Mouse (Mus musculus): ENCODE data around the gene Lrrtm4.

Lrrtm4 gene

GRCm38 (mm10) chr6:80018765-80019164, at the start of gene Lrrtm4:
TSS of gene Lrrtm4 (plus strand) at chr6:80018877.
- no peak for DNase-seq

DNA sequence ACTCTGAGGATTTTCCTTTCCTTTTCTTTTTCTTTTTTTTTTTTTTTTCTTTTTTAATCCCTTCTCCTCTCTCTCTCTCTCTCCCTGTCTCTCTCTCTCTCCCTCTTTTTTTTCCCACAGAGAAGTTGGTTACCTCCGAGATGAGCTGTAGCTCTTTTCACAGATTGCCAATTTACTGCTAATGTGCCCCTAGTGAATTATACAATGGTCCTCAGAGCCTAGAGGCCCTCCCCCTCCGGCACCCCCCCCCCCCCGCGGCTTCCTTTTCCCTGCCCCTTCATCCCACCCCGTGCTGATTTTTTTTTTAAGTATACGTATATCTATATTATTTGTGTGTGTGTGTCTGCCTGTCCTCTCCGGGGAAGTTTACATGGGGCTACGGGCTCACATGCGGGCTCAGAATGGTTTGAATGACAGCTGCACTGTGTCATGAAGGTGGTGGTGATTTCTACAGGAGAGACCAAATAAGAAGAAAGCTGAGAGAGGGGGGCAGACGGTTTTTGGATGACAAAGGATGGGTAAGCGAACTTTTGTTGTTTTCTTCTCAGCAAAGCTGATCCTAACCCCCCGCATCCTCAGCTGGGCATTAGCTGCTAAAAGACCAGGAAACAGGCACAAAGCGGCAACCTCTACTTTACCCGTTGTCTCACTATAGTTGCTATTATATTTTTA, 648 bp downstream of the Lrrtm4 start:
- no peak for DNase-seq

DNA sequence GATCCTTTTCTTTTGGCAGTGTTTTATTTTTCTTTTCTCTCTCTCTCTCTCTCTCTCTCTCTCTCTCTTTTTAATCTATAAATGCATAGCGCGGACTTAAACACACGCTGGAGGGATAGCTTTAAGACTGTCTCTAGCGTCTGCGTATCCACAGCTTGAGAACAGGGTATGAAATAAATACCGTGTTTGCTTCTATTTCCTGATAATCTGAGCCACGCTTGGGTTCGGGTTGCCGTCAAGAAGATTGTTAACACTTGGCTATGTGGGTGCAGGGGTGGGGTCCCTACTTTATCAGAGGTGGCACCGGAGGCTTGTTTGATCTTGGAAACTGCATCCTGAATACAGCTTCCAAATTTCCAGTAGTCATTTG, 1.2 kb downstream of the Lrrtm4 start:
- no peak for DNase-seq

GRCm38 (mm10) chr6:80056849-80057248, 38.2 kb downstream of the Lrrtm4 start:
- DNase-seq = no peak

DNA sequence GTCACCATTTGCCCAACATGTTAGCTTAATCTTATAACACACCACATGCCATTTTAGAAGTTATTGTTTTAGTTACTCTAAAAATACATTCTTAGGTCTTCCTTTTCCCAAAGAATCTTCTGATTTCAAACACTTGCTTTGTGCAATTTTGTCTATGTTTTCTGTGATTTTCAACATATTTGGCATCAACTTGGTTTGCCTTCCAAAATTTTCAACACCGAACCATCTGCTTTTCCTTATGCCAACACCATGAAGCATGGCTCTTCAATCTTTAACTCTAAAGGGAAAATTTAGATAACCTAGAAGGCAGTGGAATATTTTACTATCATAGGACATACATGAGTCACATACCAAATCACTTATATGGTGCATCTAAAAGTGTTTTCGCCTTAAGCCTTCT, 59.3 kb downstream of the Lrrtm4 start:
- DNase-seq = no peak

DNA sequence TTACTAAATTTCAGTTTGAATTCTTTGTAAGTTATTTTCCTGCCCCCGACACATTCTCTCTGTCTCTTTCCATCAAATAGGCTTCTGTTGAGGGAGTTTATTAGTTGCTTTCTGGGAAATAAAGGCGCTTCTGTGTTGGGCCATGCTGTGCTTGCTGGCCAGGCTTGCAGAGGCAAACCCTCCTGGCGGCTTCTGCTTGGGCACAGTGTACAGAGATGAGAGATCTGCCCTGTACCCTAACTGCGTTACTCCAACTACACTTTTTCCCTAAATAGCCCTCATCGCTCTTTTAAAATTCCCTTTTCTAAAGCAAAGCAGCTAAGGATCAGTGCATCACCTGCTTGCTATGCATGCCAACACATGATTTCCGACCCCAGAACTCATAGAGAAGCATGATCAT, 60.6 kb downstream of the Lrrtm4 start:
- DNase-seq = no peak

- no peak for DNase-seq
Measured at GRCm38 (mm10) chr6:80094909-80095308, 76.2 kb downstream of the Lrrtm4 start.

GRCm38 (mm10) chr6:80105343-80105742, 86.7 kb downstream of the Lrrtm4 start:
- DNase-seq = no peak

DNA sequence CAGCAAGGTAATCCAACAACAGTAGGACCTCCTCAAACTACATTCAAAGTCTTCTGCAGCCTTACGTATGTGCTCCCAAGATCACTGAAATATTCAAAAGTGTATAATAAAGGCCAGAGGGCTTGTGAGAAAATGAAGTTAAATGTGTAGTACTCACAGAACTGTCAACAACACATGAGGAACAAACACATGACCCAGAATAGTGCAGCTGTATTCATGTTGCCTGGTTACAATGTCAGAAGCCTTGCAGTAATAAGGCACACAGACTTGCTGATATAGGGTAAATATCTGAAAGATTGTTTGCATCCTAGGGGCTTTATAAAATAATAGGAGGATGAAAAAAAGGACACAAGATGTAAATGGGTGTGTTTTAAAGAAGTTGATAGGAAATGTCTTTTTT, 87.2 kb downstream of the Lrrtm4 start:
- DNase-seq = no peak

DNA sequence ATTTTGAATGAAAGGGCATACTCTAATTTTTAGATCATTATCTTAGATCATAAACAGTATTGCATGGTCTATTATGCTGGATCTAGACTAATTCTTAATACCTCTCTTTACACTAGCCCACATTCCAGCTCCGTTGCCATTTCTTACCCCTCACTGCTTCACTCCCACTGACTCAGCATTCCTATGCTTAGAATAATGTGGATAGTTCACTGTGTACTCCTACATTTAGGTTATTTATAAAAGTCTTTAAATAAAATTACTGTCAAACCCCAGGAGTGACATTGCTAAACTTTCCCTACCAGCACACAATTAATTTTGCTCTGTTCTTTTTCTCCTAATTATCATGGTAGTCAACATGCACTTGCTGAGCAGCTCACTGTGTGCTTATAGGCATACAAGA, 107.7 kb downstream of the Lrrtm4 start:
- no peak for DNase-seq

- DNase-seq = no peak
Measured at GRCm38 (mm10) chr6:80162585-80162984, 143.9 kb downstream of the Lrrtm4 start.

- DNase-seq = no peak
Measured at GRCm38 (mm10) chr6:80181916-80182315, 163.2 kb downstream of the Lrrtm4 start.

GRCm38 (mm10) chr6:80182353-80182752, 163.7 kb downstream of the Lrrtm4 start:
- no peak for DNase-seq

GRCm38 (mm10) chr6:80185489-80186113, 166.9 kb downstream of the Lrrtm4 start:
- no peak for DNase-seq

DNA sequence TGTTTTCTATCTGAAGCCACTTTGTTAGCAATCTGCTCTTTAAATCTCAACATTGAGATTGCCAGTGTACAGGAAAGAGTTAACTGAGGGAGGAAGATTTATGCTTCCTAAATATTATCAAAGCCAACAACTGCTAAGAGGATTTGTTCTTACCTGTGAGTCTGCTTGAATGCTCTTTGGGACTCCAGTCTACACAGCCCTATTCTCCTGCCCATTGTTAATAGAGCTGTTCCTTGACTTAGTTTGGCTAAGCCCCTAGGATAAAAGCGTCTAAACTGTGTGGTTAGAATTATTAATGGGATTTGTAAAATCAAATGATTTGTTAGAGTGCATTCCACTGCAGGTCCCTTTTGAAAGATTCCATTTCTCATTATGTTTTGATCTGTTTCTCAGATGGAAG, 168.1 kb downstream of the Lrrtm4 start:
- DNase-seq = no peak

DNA sequence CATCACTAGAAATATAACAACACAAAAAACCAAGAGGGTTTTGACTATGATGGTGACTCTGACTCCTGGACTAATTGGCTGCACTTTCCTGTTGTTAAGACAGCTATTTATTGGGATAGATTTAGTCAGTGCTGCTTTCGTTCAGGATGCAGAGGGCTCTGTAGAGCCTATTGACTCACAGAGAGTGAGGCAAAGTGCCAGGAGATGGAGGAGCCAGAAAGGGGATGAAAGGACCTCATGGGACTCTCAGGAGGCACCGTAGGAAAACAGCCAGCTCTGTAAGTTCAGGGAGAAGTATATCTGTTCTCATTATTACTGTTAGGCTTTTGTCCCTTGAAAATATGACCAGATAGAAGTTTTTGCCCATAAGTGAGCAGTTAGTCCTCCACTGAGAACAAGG, 190.8 kb downstream of the Lrrtm4 start:
- DNase-seq = no peak

- no peak for DNase-seq
Measured at GRCm38 (mm10) chr6:80210281-80210680, 191.6 kb downstream of the Lrrtm4 start.

DNA sequence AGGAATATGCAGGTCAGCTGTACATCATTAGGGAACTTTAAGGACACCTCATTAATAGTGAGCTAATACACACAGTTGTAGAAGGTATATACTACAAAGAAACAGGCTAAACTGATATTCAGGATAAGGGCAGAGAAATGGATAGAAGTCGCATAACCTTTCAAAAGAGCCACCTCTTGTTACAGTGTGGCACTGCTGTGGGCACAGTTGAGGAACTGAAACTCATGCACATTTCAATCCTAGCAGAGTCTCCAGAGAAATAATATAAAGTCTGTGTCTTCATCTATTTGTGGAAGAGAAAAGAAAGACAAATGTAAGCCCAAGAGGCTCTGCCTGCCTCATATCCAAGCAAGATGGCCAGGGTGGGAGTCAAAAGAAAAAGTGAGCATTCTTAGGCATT, 242.9 kb downstream of the Lrrtm4 start:
- no peak for DNase-seq

DNA sequence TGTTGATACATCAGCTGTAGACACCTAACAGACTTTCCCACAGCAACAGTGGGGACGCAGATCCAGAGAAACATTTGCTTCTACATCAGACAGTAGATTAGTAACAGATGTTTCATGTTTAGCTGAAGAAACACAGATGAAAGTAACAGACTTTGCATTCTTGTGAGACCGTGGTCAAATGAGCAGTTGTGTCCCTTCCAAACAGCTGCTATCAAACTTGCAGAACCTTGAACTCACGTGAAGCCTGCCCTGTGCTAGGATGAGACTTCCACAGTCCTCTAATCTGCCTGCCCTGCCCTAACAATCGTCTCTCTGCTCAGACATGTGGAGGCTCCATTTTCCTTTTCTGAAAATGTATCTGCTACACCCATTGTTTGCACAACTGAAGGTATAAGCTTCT, 245.3 kb downstream of the Lrrtm4 start:
- no peak for DNase-seq

- DNase-seq = no peak
Measured at GRCm38 (mm10) chr6:80264584-80264983, 245.9 kb downstream of the Lrrtm4 start.

DNA sequence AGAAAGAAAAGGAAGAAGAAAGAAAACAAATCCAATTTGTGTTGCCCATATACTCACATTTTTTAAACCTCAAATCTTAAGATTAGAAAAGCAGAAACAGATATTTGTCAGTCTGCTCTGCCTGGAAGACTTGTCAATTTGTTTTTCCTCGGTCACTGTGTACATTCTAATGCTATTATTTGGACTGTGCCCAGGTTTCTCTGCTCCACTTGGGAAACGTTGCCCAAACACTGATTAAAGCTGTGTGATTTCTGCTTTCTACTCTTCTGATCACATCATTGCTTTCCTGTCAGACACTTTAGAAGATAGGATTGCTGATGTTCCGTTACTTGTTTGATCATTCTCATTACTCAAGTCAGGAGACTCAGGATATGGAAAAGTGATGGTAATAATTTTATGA, 247.1 kb downstream of the Lrrtm4 start:
- no peak for DNase-seq

GRCm38 (mm10) chr6:80286968-80287367, 268.3 kb downstream of the Lrrtm4 start:
- no peak for DNase-seq

GRCm38 (mm10) chr6:80301871-80302270, 283.2 kb downstream of the Lrrtm4 start:
- no peak for DNase-seq

DNA sequence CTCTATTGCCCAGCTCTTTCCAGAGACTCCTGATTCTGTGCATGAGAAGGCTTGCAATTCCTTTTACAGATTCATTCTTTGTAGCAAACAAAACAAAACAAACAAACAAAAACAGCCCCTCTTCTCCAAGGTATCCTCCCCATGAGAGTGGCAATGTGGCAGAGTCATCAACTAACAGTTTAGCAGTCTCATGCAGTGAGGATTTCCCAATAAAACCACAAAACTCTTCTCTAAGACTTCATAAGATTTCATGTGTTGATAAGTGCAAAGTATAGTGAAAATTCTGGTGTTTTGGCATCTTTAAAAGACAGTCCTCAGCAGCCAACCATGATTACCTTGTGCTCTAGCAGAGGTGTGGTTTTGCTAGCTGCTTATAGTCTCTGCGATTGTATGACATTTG, 284.9 kb downstream of the Lrrtm4 start:
- DNase-seq = no peak

GRCm38 (mm10) chr6:80328391-80328790, 309.7 kb downstream of the Lrrtm4 start:
- no peak for DNase-seq
